In the genomic region with DNA sequence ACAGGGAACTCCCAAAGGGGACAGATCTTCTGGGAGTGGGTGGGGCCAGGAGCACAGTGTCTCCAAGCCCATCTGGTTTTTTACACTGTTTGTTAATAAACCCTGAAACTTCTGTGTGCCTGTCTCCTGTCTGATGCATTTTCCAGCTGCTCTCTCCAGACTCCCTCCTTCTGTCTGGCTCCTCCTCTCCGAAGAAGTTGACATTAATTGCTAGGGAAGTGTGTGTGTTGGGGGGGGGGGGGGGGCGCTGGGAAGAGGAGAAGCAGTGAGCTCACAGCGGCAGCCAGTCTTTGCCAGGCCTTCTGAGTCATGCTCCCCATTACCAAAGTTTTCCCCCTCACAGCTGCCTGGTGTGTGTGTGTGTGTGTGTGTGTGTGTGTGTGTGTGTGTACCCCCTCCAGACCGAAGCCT, we compare ENCODE assay signal across 8 mouse cellular contexts. TPM values are rescaled to one million over a fixed set of nuclear protein-coding genes. Genes with fewer than 3 reads are reported as not detected.
DNase-seq lines count a peak whose midpoint lies in the region; ATAC-seq and TF ChIP-seq lines count a peak whose summit lies in the region.

No protein-coding gene starts in this region.

- H3K36me3 ChIP-seq in lung, embryonic 14.5 days (ENCODE audit: insufficient read depth): peaks cover 15% of the 10 kb centered on the region
- H3K36me3 ChIP-seq in forebrain, embryonic 10.5 days (replicated peaks): peaks cover 19% of the 10 kb centered on the region

- DNase-seq in lung, embryonic 14.5 days: peak; percentile 86
- no peak for DNase-seq in lung, adult 2 months
- no peak for DNase-seq in forebrain, embryonic 10.5 days (ENCODE audit: extremely low spot score, low spot score)
- DNase-seq in heart, postnatal 14 days: peak; percentile 60 to 61
- peak; percentile 45 to 81 for DNase-seq in lung, postnatal 4 days
- DNase-seq in yolk sac, embryonic 10.5 days (ENCODE audit: low spot score): peak; percentile 68

- 8% methylated on average over 3 of the region's 4 CpGs for WGBS in lung, embryonic 14.5 days
- WGBS in lung, adult 2 months: 2% methylated on average over 3 of the region's 4 CpGs
- WGBS in forebrain, embryonic 10.5 days: 14% methylated on average over 3 of the region's 4 CpGs

- intact Hi-C loops in heart, postnatal 14 days (cut with DNase I): loop anchor here (5.0 kb wide), 1 partner anchor 113 kb away; a partner anchor contains a TSS

- H3K9ac ChIP-seq in lung, embryonic 14.5 days: no peak overlapping the region

- H3K4me3 ChIP-seq in lung, embryonic 14.5 days (ENCODE audit: low read depth, low read length): no peak overlapping the region
- H3K4me3 ChIP-seq in lung, adult 2 months (replicated peaks; ENCODE audit: extremely low read depth, low read depth, low read length): no peak overlapping the region
- peak overlapping the region; percentile 53 for H3K4me3 ChIP-seq in forebrain, embryonic 10.5 days

- peak; percentile 63 for ATAC-seq in lung, embryonic 14.5 days (ENCODE audit: insufficient read depth)
- ATAC-seq in erythroblast, adult 5-6 weeks (replicated peaks; ENCODE audit: low FRiP score, poor library complexity, severe bottlenecking): no peak
- ATAC-seq in megakaryocyte progenitor cell, adult 5-6 weeks (replicated peaks; ENCODE audit: poor library complexity): no peak

- no peaks in the 10 kb centered on the region for H3K9me3 ChIP-seq in lung, embryonic 14.5 days (ENCODE audit: low read depth, low read length)
- peaks cover 4% of the 10 kb centered on the region; the same call in 1 of the 2 replicates for H3K9me3 ChIP-seq in forebrain, embryonic 10.5 days

- H3K27ac ChIP-seq in lung, embryonic 14.5 days (ENCODE audit: low read depth): peak overlapping the region; percentile 95
- H3K27ac ChIP-seq in forebrain, embryonic 10.5 days: peak overlapping the region; percentile 92

- no peak for TF ChIP-seq POLR2A in lung, adult 2 months (IDR thresholded peaks at IDR 0.05; ENCODE audit: borderline replicate concordance, extremely low read depth, low read depth, low read length)

- TF ChIP-seq CTCF in lung, embryonic 14.5 days (IDR thresholded peaks at IDR 0.05; ENCODE audit: low read depth): no peak
- TF ChIP-seq CTCF in lung, adult 2 months (IDR thresholded peaks at IDR 0.05; ENCODE audit: insufficient read depth, low read length): no peak

- peaks cover 32% of the 10 kb centered on the region for H3K4me1 ChIP-seq in lung, embryonic 14.5 days (ENCODE audit: insufficient read depth)
- peaks cover 7% of the 10 kb centered on the region for H3K4me1 ChIP-seq in lung, adult 2 months (ENCODE audit: control insufficient read depth, insufficient read depth, low read length)
- H3K4me1 ChIP-seq in forebrain, embryonic 10.5 days: peaks cover 76% of the 10 kb centered on the region

- peak overlapping the region; percentile 53 for H3K4me2 ChIP-seq in lung, embryonic 14.5 days

- no peaks in the 10 kb centered on the region for H3K27me3 ChIP-seq in lung, embryonic 14.5 days (ENCODE audit: insufficient read depth, low read length)
- no peaks in the 10 kb centered on the region for H3K27me3 ChIP-seq in forebrain, embryonic 10.5 days (ENCODE audit: poor library complexity, severe bottlenecking)

RNA-seq across cellular contexts. Expression of a gene that starts 0.7 kb away (rescaled TPM):
- polyA plus RNA-seq in lung, embryonic 14.5 days (2014; fragmentation: Nextera tagmentation; extraction: Ambion mirVana): 2.1 and 2.2 TPM in 2 replicates
- 7.5 and 8.0 TPM in 2 replicates for polyA plus RNA-seq in lung, adult 2 months (2012; rRNA removed)
- polyA plus RNA-seq in forebrain, embryonic 10.5 days (2016; fragmentation: Nextera tagmentation; extraction: Ambion mirVana): 1.2 and 1.3 TPM in 2 replicates
- 1 to 10 TPM; 7.8 TPM for total RNA-seq in heart, postnatal 14 days (2021)
- not detected in 2 replicates for total RNA-seq in erythroblast, adult 5-6 weeks (2015; ENCODE audit: low replicate concordance)
- total RNA-seq in erythroblast, adult 5-6 weeks (2017; ENCODE audit: low replicate concordance): 0.28 TPM in 1 of 2 replicates, not detected in the other
- not detected in 2 replicates for total RNA-seq in megakaryocyte progenitor cell, adult 5-6 weeks (2015)
- total RNA-seq in megakaryocyte progenitor cell, adult 5-6 weeks (2017): 0.10 TPM in 1 of 2 replicates, not detected in the other

RNA-seq across cellular contexts. Expression of a gene that starts 3.1 kb away (rescaled TPM):
- 1.4 and 2.3 TPM in 2 replicates for polyA plus RNA-seq in lung, embryonic 14.5 days (2014; fragmentation: Nextera tagmentation; extraction: Ambion mirVana)
- polyA plus RNA-seq in lung, adult 2 months (2012; rRNA removed): 7.1 and 7.6 TPM in 2 replicates
- 8.1 and 8.3 TPM in 2 replicates for polyA plus RNA-seq in forebrain, embryonic 10.5 days (2016; fragmentation: Nextera tagmentation; extraction: Ambion mirVana)
- 1 to 10 TPM; 5.9 to 6.1 TPM for total RNA-seq in heart, postnatal 14 days (2021)
- total RNA-seq in erythroblast, adult 5-6 weeks (2015; ENCODE audit: low replicate concordance): 1.7 TPM in 1 of 2 replicates, not detected in the other
- total RNA-seq in erythroblast, adult 5-6 weeks (2017; ENCODE audit: low replicate concordance): 2.5 TPM in 1 of 2 replicates, not detected in the other
- 0.20 and 0.64 TPM in 2 replicates for total RNA-seq in megakaryocyte progenitor cell, adult 5-6 weeks (2015)
- total RNA-seq in megakaryocyte progenitor cell, adult 5-6 weeks (2017): not detected in 2 replicates

RNA-seq across cellular contexts. Expression of a gene that starts 9.9 kb away (rescaled TPM):
- polyA plus RNA-seq in lung, embryonic 14.5 days (2014; fragmentation: Nextera tagmentation; extraction: Ambion mirVana): 4.2 and 4.3 TPM in 2 replicates
- polyA plus RNA-seq in lung, adult 2 months (2012; rRNA removed): 20.6 and 24.7 TPM in 2 replicates
- polyA plus RNA-seq in forebrain, embryonic 10.5 days (2016; fragmentation: Nextera tagmentation; extraction: Ambion mirVana): 4.1 and 4.2 TPM in 2 replicates
- 1 to 10 TPM; 9.4 to 9.6 TPM for total RNA-seq in heart, postnatal 14 days (2021)
- total RNA-seq in erythroblast, adult 5-6 weeks (2015; ENCODE audit: low replicate concordance): 1.7 and 2.3 TPM in 2 replicates
- total RNA-seq in erythroblast, adult 5-6 weeks (2017; ENCODE audit: low replicate concordance): 1.5 and 2.0 TPM in 2 replicates
- total RNA-seq in megakaryocyte progenitor cell, adult 5-6 weeks (2015): 7.4 and 8.0 TPM in 2 replicates
- 1.9 and 2.7 TPM in 2 replicates for total RNA-seq in megakaryocyte progenitor cell, adult 5-6 weeks (2017)

RNA-seq across cellular contexts. Expression of a gene that starts 18.6 kb away (rescaled TPM):
- not detected in 2 replicates for polyA plus RNA-seq in lung, embryonic 14.5 days (2014; fragmentation: Nextera tagmentation; extraction: Ambion mirVana)
- 0.15 and 0.20 TPM in 2 replicates for polyA plus RNA-seq in lung, adult 2 months (2012; rRNA removed)
- polyA plus RNA-seq in forebrain, embryonic 10.5 days (2016; fragmentation: Nextera tagmentation; extraction: Ambion mirVana): 0.12 and 0.22 TPM in 2 replicates
- total RNA-seq in heart, postnatal 14 days (2021): not detected
- total RNA-seq in erythroblast, adult 5-6 weeks (2015; ENCODE audit: low replicate concordance): not detected in 2 replicates
- total RNA-seq in erythroblast, adult 5-6 weeks (2017; ENCODE audit: low replicate concordance): not detected in 2 replicates
- not detected in 2 replicates for total RNA-seq in megakaryocyte progenitor cell, adult 5-6 weeks (2015)
- not detected in 2 replicates for total RNA-seq in megakaryocyte progenitor cell, adult 5-6 weeks (2017)

RNA-seq across cellular contexts. Expression of a gene that starts 39.3 kb away (rescaled TPM):
- polyA plus RNA-seq in lung, embryonic 14.5 days (2014; fragmentation: Nextera tagmentation; extraction: Ambion mirVana): 0.13 and 0.46 TPM in 2 replicates
- polyA plus RNA-seq in lung, adult 2 months (2012; rRNA removed): 5.6 and 24.2 TPM in 2 replicates
- 0.11 TPM in 1 of 2 replicates, not detected in the other for polyA plus RNA-seq in forebrain, embryonic 10.5 days (2016; fragmentation: Nextera tagmentation; extraction: Ambion mirVana)
- total RNA-seq in heart, postnatal 14 days (2021): 10 to 100 TPM in 1 of 2 experiments, 1 to 10 TPM in 1; 4.2 to 11.6 TPM
- not detected in 2 replicates for total RNA-seq in erythroblast, adult 5-6 weeks (2015; ENCODE audit: low replicate concordance)
- not detected in 2 replicates for total RNA-seq in erythroblast, adult 5-6 weeks (2017; ENCODE audit: low replicate concordance)
- not detected in 2 replicates for total RNA-seq in megakaryocyte progenitor cell, adult 5-6 weeks (2015)
- total RNA-seq in megakaryocyte progenitor cell, adult 5-6 weeks (2017): not detected in 2 replicates

Comparison
In these comparisons a context has a peak if more than half of its experiments do, and no peak if none do; other contexts are left out.
1. DNase-seq: peak in lung, embryonic 14.5 days (single experiment), heart, postnatal 14 days (2 of 2), lung, postnatal 4 days (2 of 2) and yolk sac, embryonic 10.5 days (single experiment); none in lung, adult 2 months (single experiment) and forebrain, embryonic 10.5 days (single experiment).
2. RNA of a gene that starts 0.7 kb away (total RNA-seq): 7.8 TPM in heart, postnatal 14 days; 0.28 TPM in erythroblast, adult 5-6 weeks and 0.10 TPM in megakaryocyte progenitor cell, adult 5-6 weeks; every median in the first group is over 4 times any median in the second.